Mouse (Mus musculus) cerebellum, adult 2 months (tissue): ENCODE measurements around the gene Lair1.

ENCODE experiments used
- CTCF ChIP-seq: fragments of 200-500 bp; IDR thresholded peaks from 2 replicates; pipeline ENCODE4 v1.5.1; 2011; ENCODE audit warnings: low read depth, mild to moderate bottlenecking, control low read depth, low read length, moderate library complexity, borderline replicate concordance; ENCODE audit not compliant: insufficient read depth
- POLR2A ChIP-seq: fragments of 200-500 bp; IDR thresholded peaks from 2 replicates; pipeline ENCODE4 v1.6.1; 2011; ENCODE audit warnings: low read length, control low read depth, borderline replicate concordance; ENCODE audit not compliant: insufficient read depth

DNA sequence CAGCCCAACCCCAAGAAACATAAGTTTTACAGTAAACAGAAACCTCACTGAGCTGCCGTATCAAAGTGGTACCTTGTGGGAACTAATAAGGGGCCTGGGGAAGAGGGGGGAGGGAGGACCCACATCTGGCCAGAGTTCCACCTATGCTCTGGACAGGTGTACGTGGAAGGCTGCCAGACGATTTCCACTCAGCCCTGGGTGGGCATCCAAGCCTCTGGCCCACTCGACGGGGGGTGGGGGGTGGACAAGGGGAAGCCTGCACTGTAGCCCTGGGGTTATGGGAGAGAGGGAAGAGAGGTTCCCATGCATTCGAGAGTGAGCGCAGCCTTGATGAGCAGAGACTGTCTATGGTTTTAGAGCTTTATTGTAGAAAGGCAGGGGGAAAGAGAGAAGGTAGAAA, 16.5 kb upstream of the Lair1 start:
- TF ChIP-seq POLR2A (no peak), CTCF (no peak)
